Mouse (Mus musculus) left cerebral cortex, adult 8-10 months (tissue): ENCODE measurements at regions not wholly inside any gene's neighbourhood (a gene's known extent, or its start where the extent isn't known, plus 50 kb on each side); places are given as distances from the start of the nearest gene placed in this dataset.
A peak's percentile ranks its signal among the peaks of the same experiment; 100 is the strongest.
"Not testable (repeated sequence)": the region's sequence is repeated elsewhere in the genome, so short reads cannot be mapped to it uniquely, and the experiment has no call there.

Experiments
- DNase-seq, 2 experiments: peaks; one replicate each; pipeline ENCODE4 v3.0.0; 2022; ENCODE audit warnings: low spot score in 2 of 2

GRCm38 (mm10) chr6:31011407-31012020 lies 52.6 kb upstream of the Klf14 start:
- DNase-seq = no peak

- DNase-seq = no peak
Measured at GRCm38 (mm10) chr6:31016566-31016965, 57.7 kb upstream of the Klf14 start.

- DNase-seq = no peak
Measured at GRCm38 (mm10) chr6:31021776-31022175, 62.9 kb upstream of the Klf14 start.

GRCm38 (mm10) chr6:31029777-31030176 lies 70.9 kb upstream of the Klf14 start:
- DNase-seq = peak in 1 of 2 experiments; percentile 52

- no peak for DNase-seq
Measured at GRCm38 (mm10) chr6:31031022-31031421, 72.1 kb upstream of the Klf14 start.

- DNase-seq = no peak
Measured at GRCm38 (mm10) chr6:31032147-31032546, 73.3 kb upstream of the Klf14 start.

- peak in 1 of 2 experiments; percentile 36 for DNase-seq
Measured at GRCm38 (mm10) chr6:31032980-31033608, 74.2 kb upstream of the Klf14 start.

- DNase-seq = no peak
Measured at GRCm38 (mm10) chr6:31034796-31035195, 75.9 kb upstream of the Klf14 start.

GRCm38 (mm10) chr6:31037801-31038395 lies 79.0 kb upstream of the Klf14 start:
- no peak for DNase-seq

GRCm38 (mm10) chr6:31038445-31038844 lies 79.6 kb upstream of the Klf14 start:
- DNase-seq = not testable (repeated sequence)

GRCm38 (mm10) chr6:31039485-31039884 lies 80.6 kb upstream of the Klf14 start:
- DNase-seq = no peak

- no peak for DNase-seq
Measured at GRCm38 (mm10) chr6:31040783-31041182, 81.9 kb upstream of the Klf14 start.

GRCm38 (mm10) chr6:31043368-31043767 lies 84.5 kb upstream of the Klf14 start:
- no peak for DNase-seq

- no peak for DNase-seq
Measured at GRCm38 (mm10) chr6:31043919-31044318, 85.0 kb upstream of the Klf14 start.

- no peak for DNase-seq
Measured at GRCm38 (mm10) chr6:31046197-31046596, 87.3 kb upstream of the Klf14 start.

- no peak for DNase-seq
Measured at GRCm38 (mm10) chr6:31048920-31049576, 90.2 kb upstream of the Klf14 start.

GRCm38 (mm10) chr6:31050831-31051230 lies 92.0 kb upstream of the Klf14 start:
- no peak for DNase-seq

GRCm38 (mm10) chr6:31051771-31052170 lies 92.9 kb upstream of the Klf14 start:
- DNase-seq = no peak

GRCm38 (mm10) chr6:31053003-31053402 lies 94.1 kb upstream of the Klf14 start:
- no peak for DNase-seq

GRCm38 (mm10) chr6:31056786-31057566 lies 98.1 kb upstream of the Klf14 start:
- no peak for DNase-seq

GRCm38 (mm10) chr6:31058299-31058698 lies 99.4 kb upstream of the Klf14 start:
- DNase-seq = no peak

- DNase-seq = no peak
Measured at GRCm38 (mm10) chr6:31058961-31059360, 100.1 kb upstream of the Klf14 start.
